Mouse (Mus musculus): ENCODE measurements around the gene Ldlrad3.

Ldlrad3 gene

DNA sequence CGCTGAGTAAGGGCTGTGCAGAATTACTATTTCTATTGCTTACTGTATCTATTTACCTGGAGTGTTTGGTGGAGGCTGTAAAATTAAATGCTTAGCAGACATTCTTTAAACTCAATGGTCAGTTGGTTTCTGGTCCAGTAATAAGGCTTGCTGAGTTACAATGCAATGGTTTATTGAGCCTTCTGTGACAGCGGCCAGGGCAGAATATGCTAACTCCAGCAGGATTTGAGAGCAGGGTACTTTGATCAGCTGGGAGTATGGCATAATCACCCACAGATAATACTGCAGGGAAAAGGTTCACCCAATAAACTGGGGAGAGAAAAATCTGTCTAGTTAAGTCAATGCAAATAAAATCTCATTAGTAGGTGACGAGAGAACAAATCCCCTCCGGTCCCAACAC lies 220.2 kb downstream of the Ldlrad3 start:
- DNase-seq (ENCODE audit: low spot score) = no peak

DNA sequence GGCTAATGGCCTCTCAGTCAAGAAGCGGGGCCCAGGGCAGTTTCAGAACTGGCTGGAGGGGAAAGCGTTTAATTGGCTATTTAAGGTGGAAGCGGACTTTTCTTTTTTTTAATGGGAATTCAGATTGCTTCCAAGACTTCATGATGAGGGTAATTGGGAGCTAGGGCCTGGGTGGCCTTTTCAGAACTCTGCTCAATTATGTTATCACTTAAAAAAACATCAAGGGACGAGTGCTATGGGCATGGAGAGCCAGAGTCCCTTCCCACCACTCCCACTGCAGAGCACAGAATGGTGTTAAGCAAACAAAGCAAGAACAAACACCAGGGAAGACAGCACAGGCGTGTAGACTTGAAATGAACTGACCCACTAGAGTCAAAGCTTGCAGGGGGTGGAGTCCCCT lies 220.7 kb downstream of the Ldlrad3 start:
- no peak for DNase-seq (ENCODE audit: low spot score)

DNA sequence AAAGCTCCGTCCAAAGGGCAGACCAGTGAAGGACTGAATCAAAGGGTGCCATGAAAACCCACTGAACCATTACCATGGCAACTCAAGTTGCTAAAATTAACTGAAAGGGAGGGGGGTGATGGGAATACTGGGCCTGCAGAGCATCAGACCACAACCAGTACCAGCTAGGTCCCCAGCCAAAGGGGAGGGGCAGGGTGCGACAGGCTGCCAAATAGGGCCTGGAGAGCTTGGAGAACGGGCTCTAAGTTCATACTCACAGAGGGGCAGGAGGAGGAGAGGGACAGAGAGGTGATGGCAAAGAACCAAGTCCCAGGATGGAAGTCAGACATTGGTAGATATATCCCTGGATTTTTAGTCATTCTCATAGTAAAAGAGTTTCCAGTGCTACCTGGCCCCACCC lies 222.8 kb downstream of the Ldlrad3 start:
- no peak for DNase-seq (ENCODE audit: low spot score)

DNA sequence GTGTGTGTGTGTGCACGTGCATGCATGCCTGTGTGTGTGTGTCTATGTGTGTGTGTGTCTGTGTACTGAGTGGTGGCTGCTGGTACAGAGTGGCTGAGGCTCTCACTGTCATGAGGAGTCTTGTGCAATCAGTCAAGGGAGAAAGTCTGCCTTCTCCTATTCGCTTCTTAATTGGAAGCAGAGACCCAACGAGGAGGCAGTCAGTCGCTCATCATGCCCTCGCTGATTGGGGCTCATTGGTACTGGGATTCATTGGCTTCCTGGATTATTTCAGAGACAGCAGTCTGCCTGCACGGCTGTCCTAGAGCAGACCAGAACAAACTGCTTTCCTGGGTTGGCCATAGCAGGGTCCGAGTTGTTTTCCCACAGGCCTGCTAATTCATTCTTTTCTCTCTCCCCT lies 223.8 kb downstream of the Ldlrad3 start:
- peak; percentile 53 for DNase-seq (ENCODE audit: low spot score)

DNA sequence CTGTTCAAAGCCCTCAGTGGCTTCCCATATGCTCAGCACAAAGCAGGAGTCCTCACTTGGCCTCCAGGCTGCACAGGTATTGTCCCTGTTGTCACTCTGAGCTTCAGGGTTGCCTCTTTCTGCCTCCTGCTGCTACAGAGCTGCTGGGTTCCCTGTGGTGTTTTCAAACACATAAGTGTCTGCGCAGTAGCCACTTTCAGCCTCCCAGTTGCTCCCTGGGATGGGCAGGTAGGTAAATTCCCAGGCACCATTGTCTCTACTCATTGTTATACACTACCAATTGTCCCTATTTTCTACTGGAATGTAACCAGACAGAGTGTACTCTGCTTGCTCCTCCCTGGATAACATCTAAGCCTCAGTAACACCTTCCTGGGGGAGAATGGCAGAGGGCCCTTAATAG lies 224.8 kb downstream of the Ldlrad3 start:
- DNase-seq (ENCODE audit: low spot score) = no peak

DNA sequence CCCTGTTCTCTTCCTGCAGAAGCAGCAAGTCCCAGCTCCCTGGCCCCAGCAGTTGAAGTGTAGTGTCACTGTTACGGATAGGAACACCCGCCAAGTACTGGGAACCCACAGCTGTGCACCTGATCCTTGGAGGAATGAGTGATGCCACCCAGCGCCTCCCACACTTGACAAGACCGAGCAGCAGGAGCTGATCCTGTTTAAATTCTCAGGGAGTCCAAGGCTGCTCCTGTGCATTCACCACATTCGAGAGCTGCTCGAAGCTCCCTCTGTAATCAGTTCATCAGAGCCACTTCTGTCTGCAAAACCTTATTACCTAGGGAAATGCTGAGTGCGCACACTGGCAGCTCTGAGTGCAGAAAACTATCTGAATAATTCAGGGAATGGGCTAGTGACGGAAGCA lies 225.5 kb downstream of the Ldlrad3 start:
- no peak for DNase-seq (ENCODE audit: low spot score)

DNA sequence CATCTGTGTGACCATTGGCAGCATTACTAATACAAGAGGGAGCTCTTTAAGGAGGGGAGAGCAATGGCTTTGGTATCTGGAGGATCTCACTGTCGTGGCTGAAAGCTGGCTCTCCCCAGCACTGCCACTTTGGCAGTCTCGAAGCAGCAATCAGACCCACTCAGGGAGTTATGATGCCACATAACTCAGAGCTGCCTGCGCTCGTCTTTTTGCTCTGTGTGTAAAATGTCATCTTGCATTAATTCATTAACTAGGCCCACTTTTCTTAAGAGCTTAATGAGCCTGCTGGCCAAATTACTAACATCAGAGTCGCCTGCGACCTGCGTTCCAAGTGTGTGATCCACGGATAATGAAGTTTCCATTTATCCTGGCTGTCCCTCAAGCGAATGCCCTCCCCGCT lies 230.1 kb downstream of the Ldlrad3 start:
- no peak for DNase-seq (ENCODE audit: low spot score)

DNA sequence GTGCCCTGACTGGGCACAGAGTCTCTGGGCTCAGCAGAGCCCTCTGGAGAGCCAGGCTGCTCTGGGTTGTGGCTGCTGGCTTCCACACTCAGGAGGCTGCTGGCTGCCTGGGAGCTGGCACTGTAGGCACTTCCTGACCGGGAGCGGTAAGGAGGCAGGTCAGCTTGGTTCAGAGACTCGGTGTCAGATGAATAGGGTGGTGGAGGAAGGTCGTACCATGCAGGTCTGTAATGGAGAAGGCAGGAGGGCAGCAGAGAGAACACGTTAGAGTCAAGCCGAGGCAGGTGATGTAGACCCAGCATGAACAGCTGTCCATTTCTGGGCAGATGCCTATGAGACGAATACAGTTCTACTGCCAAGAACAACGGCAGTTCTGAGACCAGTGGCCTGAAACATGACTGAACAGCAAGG lies 233.2 kb downstream of the Ldlrad3 start:
- no peak for DNase-seq (ENCODE audit: low spot score)

DNA sequence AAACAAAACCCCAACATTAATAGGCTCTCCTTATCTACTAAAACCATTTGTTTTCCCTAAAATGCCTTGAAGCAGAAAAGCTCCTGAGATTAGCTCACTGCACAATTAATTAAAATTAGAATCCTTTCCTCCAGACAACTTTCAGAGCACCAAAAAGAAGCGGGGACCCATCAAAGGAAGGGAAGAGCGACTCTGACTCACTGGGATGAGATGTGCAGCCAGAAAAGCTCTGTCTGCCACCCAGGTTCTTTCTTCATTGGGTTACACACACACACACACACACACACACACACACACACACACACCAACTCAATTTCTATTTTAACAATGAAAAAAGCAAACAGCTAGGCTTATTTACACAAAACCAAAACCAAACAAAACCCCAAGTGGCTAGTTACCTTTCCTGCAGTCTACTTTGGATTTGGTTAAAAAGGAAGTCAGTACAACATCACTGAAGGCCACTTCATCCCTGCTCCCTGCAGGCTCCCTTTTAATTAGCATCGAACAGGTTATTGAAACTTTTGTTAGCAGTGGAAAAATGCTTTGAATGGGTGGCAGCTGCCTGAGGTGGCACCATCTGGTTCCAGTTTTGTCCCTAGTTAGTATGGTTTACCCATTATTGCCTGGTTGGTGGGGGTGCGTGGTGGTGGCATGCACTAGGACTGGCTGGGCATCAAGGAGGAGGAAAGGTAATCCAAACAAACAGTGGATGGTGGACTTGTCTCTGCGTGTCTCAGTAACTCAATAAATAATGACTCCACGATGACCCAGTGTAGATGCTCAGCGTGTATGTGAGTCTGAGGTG lies 235.3 kb downstream of the Ldlrad3 start:
- DNase-seq (ENCODE audit: low spot score) = no peak

DNA sequence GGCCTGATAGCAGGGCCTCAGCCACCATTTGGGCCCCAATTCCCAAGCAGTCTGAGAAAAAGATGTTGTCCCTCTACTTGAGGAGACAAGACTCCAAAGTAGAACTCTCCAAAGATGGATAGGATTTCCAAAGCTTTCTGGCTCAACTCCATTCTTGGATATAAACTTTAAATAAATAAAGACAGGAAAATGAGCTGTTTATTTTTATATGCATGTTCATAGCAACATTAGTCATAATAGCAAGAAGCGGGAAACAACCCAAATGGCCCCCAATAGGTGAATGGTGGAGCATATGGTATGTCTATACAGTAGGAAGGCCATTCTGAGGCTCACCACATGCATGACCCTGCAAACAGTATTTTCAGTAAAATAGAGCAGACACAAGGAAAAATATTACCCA lies 251.2 kb downstream of the Ldlrad3 start:
- DNase-seq (ENCODE audit: low spot score) = no peak

DNA sequence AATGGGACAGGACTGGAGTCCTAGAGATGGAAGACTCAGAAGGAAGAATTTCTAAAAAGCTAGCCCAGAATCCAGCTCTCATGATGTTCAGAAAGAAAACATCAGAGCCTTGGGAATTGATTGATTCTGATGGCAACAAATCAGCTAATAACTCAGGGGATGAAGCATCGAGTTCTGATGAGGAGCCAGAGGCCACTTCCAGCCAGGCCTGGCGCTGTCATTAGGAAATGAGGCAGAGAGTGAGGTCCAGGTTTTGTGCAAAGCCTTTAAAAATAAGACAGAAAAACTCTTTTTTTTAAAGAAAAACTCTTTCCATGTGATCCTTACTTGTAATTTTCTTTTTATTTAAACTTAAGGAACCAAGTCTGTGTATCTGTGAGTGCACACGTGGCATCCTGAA lies 252.9 kb downstream of the Ldlrad3 start:
- DNase-seq (ENCODE audit: low spot score) = no peak

DNA sequence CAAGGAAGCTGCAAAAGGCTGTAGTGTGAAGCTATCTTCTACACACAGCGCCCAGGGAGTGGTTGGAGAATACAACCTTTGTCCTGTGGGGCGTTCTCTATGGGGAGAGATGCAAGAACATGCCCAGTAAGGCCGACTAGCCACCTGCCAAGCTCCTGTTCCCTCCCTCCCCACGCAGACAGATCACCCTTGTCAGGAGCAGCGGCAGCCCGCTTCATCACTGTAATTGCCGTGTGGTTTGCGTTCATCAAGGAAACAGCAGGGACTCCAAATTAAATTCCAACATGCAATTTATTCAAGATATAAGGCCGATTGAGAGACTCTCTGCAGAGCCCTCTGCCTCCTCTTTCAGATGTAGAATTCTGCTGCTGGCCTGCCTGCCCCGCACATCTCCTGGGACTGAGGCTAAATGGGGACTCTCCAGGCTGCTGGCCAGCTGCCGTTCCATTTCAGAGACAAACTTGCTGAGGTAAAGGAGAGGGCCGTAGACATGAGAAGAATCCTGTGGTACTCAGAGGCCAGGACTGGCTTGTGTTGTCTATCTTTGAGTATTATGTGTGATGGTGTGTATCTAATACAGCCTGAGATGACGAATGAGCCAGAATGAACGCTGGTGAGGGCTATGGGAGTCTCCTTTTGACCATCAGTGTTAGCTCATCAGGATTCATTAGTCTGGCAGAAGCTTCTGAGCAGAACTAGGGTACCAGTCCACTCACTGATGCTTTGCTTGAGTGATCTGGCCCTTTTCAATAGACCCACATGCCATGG lies 253.8 kb downstream of the Ldlrad3 start:
- DNase-seq (ENCODE audit: low spot score) = no peak

DNA sequence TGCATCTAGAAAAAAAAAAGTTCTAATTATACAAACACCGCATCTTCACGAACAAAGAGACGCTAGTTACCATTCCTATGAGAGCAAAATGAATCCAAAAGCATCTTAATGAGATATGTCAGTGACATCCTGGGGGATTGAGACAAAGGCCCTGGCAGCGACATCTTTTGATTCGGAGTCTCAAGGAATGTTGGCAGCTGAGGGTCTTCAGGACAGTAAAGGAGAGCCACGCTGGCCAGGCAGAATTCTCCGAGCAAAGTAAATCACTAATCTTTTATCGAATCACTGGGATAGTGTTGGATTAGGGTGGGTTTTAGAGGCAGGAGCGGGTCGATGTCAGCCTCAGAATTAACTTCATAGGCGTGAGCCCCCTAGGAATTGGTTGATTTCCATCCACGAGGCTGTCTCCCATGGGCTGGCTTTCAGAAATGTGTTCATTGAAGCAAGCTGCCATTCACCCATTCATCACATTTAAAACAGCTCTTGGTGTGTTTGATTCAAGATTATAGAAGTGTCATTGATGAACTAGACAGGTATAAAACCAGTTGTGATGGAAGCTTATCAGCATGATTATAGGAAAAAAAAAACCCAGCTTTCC lies 260.5 kb downstream of the Ldlrad3 start:
- no peak for DNase-seq (ENCODE audit: low spot score)

DNA sequence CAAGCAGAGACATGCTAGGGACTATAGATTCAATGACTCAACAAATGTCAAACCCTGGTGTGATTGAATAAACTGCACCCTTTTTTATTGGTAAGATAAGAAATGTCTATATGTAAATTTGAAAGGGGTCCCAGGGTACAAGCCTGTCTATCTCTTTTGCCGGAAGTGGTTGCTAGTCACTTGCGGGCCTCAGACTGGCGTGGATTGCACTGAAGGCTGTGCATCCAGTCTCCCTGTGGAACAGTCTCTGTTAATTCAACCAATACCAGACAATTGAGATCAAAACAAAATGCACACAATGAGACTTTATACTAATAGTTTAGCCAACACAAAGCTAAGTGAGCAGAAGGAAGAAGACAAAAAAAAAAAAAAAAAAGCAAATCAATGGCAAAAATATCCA lies 261.0 kb downstream of the Ldlrad3 start:
- no peak for DNase-seq (ENCODE audit: low spot score)

DNA sequence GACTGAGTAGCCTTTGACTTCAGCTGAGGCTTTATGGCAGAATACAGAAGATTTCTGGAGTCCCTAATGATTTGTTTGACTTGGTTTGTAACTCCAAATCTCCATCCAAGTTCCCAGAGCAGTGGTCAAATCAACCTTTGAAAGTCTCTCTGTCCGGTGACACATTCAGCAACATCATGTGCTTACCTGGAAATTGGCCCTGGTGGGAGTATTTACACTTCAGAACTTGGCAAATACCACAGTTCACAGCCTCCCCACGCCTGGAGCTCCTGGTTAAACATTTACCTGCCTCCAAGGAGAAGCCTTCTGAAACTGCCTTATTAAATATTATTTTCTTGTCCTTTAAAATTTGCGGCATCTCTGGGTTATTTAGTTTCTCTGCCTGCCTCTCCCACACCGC lies 263.0 kb downstream of the Ldlrad3 start:
- DNase-seq (ENCODE audit: low spot score) = no peak

DNA sequence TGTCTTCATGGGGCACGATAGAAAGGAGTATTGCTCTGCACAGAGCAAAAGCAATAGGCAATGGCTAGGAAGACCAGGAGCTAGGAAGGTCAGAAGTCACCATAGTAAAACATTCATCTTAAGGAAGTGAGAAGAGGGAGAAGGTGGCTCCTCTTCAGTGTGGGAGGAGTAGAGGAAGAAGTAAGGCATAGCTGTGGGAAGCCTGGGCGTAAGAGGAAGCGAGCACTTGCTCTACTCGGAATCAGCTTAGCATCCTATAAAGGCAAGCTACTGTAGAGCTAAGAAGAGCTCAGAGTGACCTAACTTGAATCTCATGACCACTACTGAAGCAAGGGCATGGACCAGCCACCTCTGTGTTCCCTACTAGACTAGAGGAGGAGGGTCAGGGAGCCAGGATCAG lies 263.9 kb downstream of the Ldlrad3 start:
- DNase-seq (ENCODE audit: low spot score) = no peak

DNA sequence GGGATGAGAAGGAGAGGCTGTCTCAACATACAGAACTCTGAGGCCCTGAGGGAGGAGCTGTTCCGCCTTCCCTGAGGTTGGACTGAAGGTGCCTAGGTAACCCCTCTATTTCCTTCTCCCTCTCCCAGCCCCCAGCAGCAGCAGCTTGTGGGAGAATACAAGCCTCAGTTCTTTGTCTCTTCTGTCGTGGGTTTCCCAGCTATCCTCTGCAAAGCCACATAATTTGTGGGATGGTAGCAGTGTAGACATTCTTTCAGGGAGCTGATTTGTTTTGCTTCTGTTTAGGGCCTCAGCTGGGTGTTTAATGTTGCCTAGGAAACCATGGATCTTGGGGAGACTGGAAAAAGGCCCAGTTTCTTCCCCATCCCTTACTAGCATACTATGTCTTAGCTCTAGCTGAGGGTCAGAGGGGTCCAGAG lies 266.0 kb downstream of the Ldlrad3 start:
- DNase-seq (ENCODE audit: low spot score) = no peak

DNA sequence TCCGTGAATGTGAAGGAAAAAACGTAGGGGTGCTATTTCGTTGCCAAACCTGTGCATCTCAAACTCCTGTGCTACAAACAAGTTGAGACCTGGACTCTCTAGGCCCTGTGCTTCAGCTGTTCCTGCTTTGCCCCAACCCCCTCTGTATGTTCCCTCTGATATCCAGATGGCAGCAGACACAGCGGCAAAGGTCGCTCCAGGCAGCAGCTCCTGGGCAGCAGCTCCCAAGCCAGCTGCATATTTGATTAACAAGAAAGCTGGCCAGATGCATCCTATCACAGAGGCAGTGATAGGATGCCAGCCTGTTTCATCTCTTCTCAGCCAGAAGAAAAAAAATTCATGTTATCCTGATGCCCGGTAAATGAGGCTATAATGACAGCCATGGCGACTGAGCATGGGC lies 267.7 kb downstream of the Ldlrad3 start:
- no peak for DNase-seq (ENCODE audit: low spot score)

DNA sequence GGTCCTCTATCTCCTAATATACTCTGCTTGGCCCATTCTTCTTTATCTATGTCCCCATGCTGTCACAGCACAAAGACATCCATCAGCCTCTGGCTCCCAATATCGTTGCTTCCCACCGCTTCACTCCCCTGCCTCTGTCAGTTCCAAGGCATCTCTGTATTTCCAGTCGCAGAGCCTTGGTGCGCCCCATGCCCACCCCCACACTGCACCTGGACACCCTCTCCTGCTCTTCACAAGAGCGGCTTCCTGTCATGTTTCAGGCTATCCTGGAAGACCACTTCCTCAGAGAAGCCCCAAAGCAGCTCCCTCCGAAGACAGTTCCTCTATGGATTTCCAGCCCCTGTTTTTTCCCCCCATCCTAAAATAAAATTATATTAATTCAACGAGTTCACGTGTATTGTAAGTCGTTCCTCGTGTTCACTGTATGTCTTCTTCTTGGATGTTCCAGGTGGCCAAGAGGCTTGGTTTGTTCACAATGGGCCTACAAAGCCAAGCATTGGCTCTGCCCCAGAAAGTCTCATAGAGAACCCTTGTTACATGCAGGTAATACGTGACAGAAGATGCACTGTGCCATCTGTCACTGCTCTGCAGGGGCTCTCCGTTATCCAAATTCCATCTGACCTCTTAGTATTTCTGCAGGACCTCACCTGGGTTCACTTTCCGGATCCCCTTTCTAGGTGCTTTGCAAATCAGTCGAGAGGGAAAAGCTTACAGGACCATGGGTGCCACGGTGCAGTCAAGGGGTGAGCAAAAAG lies 276.7 kb downstream of the Ldlrad3 start:
- DNase-seq (ENCODE audit: low spot score) = no peak

DNA sequence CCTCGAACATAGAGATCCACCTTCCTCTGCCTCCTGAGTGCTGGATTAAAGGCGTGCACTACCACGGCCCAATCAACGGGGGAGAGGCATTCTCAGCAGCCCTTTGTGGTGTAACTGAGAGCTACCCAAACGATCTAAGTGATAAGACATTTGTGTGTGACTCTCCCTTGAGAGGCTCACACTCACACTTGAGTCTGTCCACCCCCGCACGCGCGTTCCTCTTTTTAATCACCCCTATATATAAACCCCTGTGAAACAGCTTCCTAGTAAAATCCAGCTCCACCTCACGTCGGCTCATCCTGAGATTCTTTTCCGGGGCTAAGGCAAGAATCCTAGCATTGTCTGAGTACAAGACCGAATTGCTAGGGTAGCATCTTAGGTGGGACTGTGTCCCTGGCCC lies 277.4 kb downstream of the Ldlrad3 start:
- DNase-seq (ENCODE audit: low spot score) = no peak

DNA sequence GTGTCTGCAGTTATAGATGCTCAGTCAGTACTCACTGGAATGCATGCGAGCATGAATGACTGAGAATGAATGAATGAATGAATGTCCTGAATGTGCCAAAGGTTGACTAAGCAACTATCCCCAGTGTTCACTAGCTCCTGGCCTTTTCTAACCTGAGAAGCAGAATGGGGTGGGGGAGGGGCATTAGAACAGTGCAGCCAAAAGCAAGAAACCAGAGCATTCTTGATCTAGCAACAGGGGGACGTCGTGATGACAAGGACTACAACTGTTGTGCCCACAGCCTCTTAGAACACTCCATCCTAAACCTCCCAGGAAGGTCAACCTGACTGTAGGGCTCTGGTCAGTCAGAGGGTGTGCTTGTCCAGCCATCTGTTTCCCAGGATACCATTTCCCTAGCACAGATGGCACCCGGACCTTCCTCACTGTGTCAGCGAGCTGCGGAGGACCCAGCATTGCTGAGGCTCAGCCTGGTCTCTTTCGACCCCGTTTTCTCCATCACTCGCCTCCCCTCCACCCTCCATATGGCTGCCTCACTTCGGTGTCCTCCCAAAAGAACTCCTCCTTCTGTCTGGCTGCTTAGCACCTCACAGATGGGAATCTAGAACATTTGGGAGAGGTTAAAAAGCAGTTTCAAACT lies 278.7 kb downstream of the Ldlrad3 start:
- DNase-seq (ENCODE audit: low spot score) = peak; percentile 17

DNA sequence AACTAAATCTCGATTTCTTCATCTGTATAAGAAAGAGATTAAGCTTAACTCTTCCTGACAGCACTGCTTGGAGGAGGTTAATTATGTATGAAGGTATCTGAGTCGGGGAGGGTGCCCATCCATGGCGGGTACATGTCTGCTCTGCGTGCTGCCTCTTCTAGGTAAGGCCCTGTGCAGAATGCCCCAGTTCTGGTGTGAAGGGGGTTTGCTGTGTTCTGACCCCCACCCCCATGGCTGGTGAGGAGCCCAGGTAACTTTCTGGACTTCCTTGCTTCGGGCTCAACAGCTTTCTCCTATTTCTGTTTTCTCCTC lies 279.9 kb downstream of the Ldlrad3 start:
- no peak for DNase-seq (ENCODE audit: low spot score)
